In the genomic region with DNA sequence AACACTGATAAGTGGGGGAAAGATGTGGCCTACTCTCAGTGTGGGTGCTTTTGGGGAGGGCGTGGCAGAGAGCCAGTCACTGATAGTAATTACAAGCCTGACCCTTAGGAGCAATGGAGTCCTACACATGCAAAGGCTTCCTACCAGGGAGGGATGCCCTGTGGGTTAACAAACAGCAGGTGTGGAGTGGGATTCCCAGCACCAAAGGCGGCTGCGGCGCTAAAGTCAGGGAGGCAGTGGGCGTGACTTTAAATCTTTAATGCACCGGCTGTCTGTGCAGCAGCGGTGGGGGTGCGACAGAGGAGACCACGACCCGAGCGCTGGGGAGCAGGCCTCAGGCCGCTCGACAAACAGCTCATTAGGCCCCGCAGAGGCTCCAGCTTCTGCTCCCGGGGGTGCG, we compare ENCODE assay signal across 8 mouse cellular contexts. TPM values are rescaled to one million over a fixed set of nuclear protein-coding genes. Genes with fewer than 3 reads are reported as not detected.
DNase-seq lines count a peak whose midpoint lies in the region; ATAC-seq and TF ChIP-seq lines count a peak whose summit lies in the region.
"Not testable (repeated sequence)": the region's sequence is repeated elsewhere in the genome, so short reads cannot be mapped to it uniquely, and the experiment has no call there.

No protein-coding gene starts in this region.

- H3K27ac ChIP-seq in cortical plate, adult 2 months (ENCODE audit: insufficient read depth, low read length), result peak overlapping the region; percentile 29
- not testable (repeated sequence) for H3K27ac ChIP-seq in forebrain, embryonic 16.5 days (ENCODE audit: low read length); hindbrain, embryonic 11.5 days (ENCODE audit: low read depth, low read length); kidney, embryonic 14.5 days (ENCODE audit: low read depth, low read length); liver, embryonic 11.5 days (ENCODE audit: low read depth, low read length); midbrain, embryonic 13.5 days; stomach, embryonic 15.5 days

- not testable (repeated sequence) for TF ChIP-seq CTCF in E14TG2a.4 (conservative IDR thresholded peaks at IDR 0.05; ENCODE audit: low read length); cortical plate, adult 2 months (IDR thresholded peaks at IDR 0.05; ENCODE audit: extremely low read depth, insufficient read depth, low read length)

- TF ChIP-seq POLR2A in cortical plate, adult 2 months (IDR thresholded peaks at IDR 0.05; ENCODE audit: extremely low read depth, insufficient read depth, low read length), result not testable (repeated sequence)

- not testable (repeated sequence) for H3K9me3 ChIP-seq in E14TG2a.4 (ENCODE audit: low read length); forebrain, embryonic 16.5 days (ENCODE audit: control insufficient read depth, low read length); hindbrain, embryonic 11.5 days (ENCODE audit: control insufficient read depth, low read length); kidney, embryonic 14.5 days (ENCODE audit: control insufficient read depth, low read length); liver, embryonic 11.5 days (ENCODE audit: control insufficient read depth, low read length); midbrain, embryonic 13.5 days; stomach, embryonic 15.5 days

- not testable (repeated sequence) for H3K27me3 ChIP-seq in E14TG2a.4 (ENCODE audit: insufficient read depth, low read length); forebrain, embryonic 16.5 days (replicated peaks; ENCODE audit: control insufficient read depth, insufficient read depth, low read length); hindbrain, embryonic 11.5 days (ENCODE audit: control insufficient read depth, insufficient read depth, low read length); kidney, embryonic 14.5 days (ENCODE audit: control insufficient read depth, insufficient read depth, low read length); liver, embryonic 11.5 days (replicated peaks; ENCODE audit: control insufficient read depth, insufficient read depth, low read length); midbrain, embryonic 13.5 days; stomach, embryonic 15.5 days (replicated peaks)

- peaks cover 13% of the 10 kb centered on the region for H3K4me1 ChIP-seq in E14TG2a.4 (replicated peaks; ENCODE audit: low read depth, low read length)
- not testable (repeated sequence) for H3K4me1 ChIP-seq in cortical plate, adult 2 months (ENCODE audit: control insufficient read depth, insufficient read depth, low read length); forebrain, embryonic 16.5 days (replicated peaks; ENCODE audit: control insufficient read depth, insufficient read depth, low read length); hindbrain, embryonic 11.5 days (replicated peaks; ENCODE audit: control insufficient read depth, insufficient read depth, low read length); kidney, embryonic 14.5 days (ENCODE audit: control insufficient read depth, insufficient read depth, low read length); liver, embryonic 11.5 days (replicated peaks; ENCODE audit: control insufficient read depth, insufficient read depth, low read length); midbrain, embryonic 13.5 days (replicated peaks); stomach, embryonic 15.5 days

- H3K4me2 ChIP-seq in forebrain, embryonic 16.5 days (ENCODE audit: low read length), result peak overlapping the region; percentile 46
- 0 out of 2 replicates have a peak overlapping the region, but pooled peaks have one; percentile 18 for H3K4me2 ChIP-seq in hindbrain, embryonic 11.5 days (replicated peaks; ENCODE audit: low read depth, low read length)
- H3K4me2 ChIP-seq in kidney, embryonic 14.5 days (replicated peaks; ENCODE audit: low read depth, low read length), result peak overlapping the region; percentile 27
- H3K4me2 ChIP-seq in liver, embryonic 11.5 days, result peak overlapping the region; percentile 59
- H3K4me2 ChIP-seq in midbrain, embryonic 13.5 days (replicated peaks), result peak overlapping the region; percentile 50
- H3K4me2 ChIP-seq in stomach, embryonic 15.5 days, result peak overlapping the region; percentile 33; the same call in 1 of the 2 replicates

- ATAC-seq in forebrain, embryonic 16.5 days; hindbrain, embryonic 11.5 days (ENCODE audit: low FRiP score); kidney, embryonic 14.5 days (ENCODE audit: low FRiP score, low TSS enrichment); liver, embryonic 11.5 days (replicated peaks; ENCODE audit: low FRiP score); midbrain, embryonic 13.5 days; stomach, embryonic 15.5 days (ENCODE audit: insufficient read depth, low FRiP score, low read depth): not testable (repeated sequence)

- 0% methylated on average over 5 of the region's 16 CpGs for WGBS in forebrain, embryonic 16.5 days
- WGBS in hindbrain, embryonic 11.5 days, result 1% methylated on average over 5 of the region's 16 CpGs
- 8% methylated on average over 8 of the region's 16 CpGs for WGBS in kidney, embryonic 14.5 days
- 7% methylated on average over 8 of the region's 16 CpGs for WGBS in liver, embryonic 11.5 days
- WGBS in midbrain, embryonic 13.5 days, result 7% methylated on average over 7 of the region's 16 CpGs
- WGBS in stomach, embryonic 15.5 days, result 5% methylated on average over 11 of the region's 16 CpGs

- not testable (repeated sequence) for H3K36me3 ChIP-seq in E14TG2a.4 (ENCODE audit: insufficient read depth, low read length); forebrain, embryonic 16.5 days (ENCODE audit: control insufficient read depth, insufficient read depth); hindbrain, embryonic 11.5 days (ENCODE audit: control insufficient read depth, insufficient read depth, low read length); kidney, embryonic 14.5 days (ENCODE audit: control insufficient read depth, insufficient read depth, low read length); liver, embryonic 11.5 days (ENCODE audit: control insufficient read depth, insufficient read depth, low read length); midbrain, embryonic 13.5 days; stomach, embryonic 15.5 days

- peak overlapping the region; percentile 46; the same call in 1 of the 2 replicates for H3K4me3 ChIP-seq in E14TG2a.4 (replicated peaks; ENCODE audit: low read length)
- peak overlapping the region; percentile 48 for H3K4me3 ChIP-seq in cortical plate, adult 2 months (ENCODE audit: insufficient read depth, low read length)
- peak overlapping the region; percentile 31 for H3K4me3 ChIP-seq in forebrain, embryonic 16.5 days (replicated peaks; ENCODE audit: low read length)
- peak overlapping the region; percentile 13; the same call in 1 of the 2 replicates for H3K4me3 ChIP-seq in hindbrain, embryonic 11.5 days (ENCODE audit: low read depth, low read length)
- H3K4me3 ChIP-seq in kidney, embryonic 14.5 days (ENCODE audit: low read length), result peak overlapping the region; percentile 19; the same call in 1 of the 2 replicates
- peak overlapping the region; percentile 28; the same call in 1 of the 2 replicates for H3K4me3 ChIP-seq in liver, embryonic 11.5 days (ENCODE audit: low read depth, low read length)
- H3K4me3 ChIP-seq in midbrain, embryonic 13.5 days (replicated peaks), result peak overlapping the region; percentile 36
- peak overlapping the region; percentile 28; the same call in 1 of the 2 replicates for H3K4me3 ChIP-seq in stomach, embryonic 15.5 days (replicated peaks)

- H3K9ac ChIP-seq in forebrain, embryonic 16.5 days (replicated peaks; ENCODE audit: low read depth, low read length), result 0 out of 2 replicates have a peak overlapping the region, but pooled peaks have one; percentile 29
- not testable (repeated sequence) for H3K9ac ChIP-seq in hindbrain, embryonic 11.5 days (ENCODE audit: low read depth, low read length); kidney, embryonic 14.5 days (ENCODE audit: low read depth, low read length); liver, embryonic 11.5 days (ENCODE audit: low read depth, low read length); stomach, embryonic 15.5 days
- peak overlapping the region; percentile 46; the same call in 1 of the 2 replicates for H3K9ac ChIP-seq in midbrain, embryonic 13.5 days (replicated peaks)

- DNase-seq in hindbrain, embryonic 11.5 days (ENCODE audit: low spot score), result peak; percentile 21
- not testable (repeated sequence) for DNase-seq in liver, embryonic 11.5 days (ENCODE audit: low spot score)

RNA-seq across cellular contexts. Expression of a gene that starts 1.1 kb away (rescaled TPM):
- 697 and 730 TPM in 2 replicates for polyA plus RNA-seq in cortical plate, adult 2 months (2012; rRNA removed)
- polyA plus RNA-seq in forebrain, embryonic 16.5 days (2015; fragmentation: Nextera tagmentation; extraction: Ambion mirVana), result 199 and 219 TPM in 2 replicates
- 79.4 and 84.8 TPM in 2 replicates for polyA plus RNA-seq in hindbrain, embryonic 11.5 days (2014; fragmentation: Nextera tagmentation; extraction: Ambion mirVana)
- 36.5 and 42.3 TPM in 2 replicates for polyA plus RNA-seq in kidney, embryonic 14.5 days (2014; fragmentation: Nextera tagmentation; extraction: Ambion mirVana)
- 14.4 TPM in 2 replicates for polyA plus RNA-seq in liver, embryonic 11.5 days (2014; fragmentation: Nextera tagmentation; extraction: Ambion mirVana)
- 235 and 237 TPM in 2 replicates for polyA plus RNA-seq in midbrain, embryonic 13.5 days (2015; fragmentation: Nextera tagmentation; extraction: Ambion mirVana)
- polyA plus RNA-seq in stomach, embryonic 15.5 days (2015; fragmentation: Nextera tagmentation; extraction: Ambion mirVana), result 31.5 and 33.7 TPM in 2 replicates

RNA-seq across cellular contexts. Expression of a gene that starts 17.0 kb away (rescaled TPM):
- 80.7 and 83.9 TPM in 2 replicates for polyA plus RNA-seq in cortical plate, adult 2 months (2012; rRNA removed)
- polyA plus RNA-seq in forebrain, embryonic 16.5 days (2015; fragmentation: Nextera tagmentation; extraction: Ambion mirVana), result 48.0 and 55.8 TPM in 2 replicates
- 71.5 and 71.9 TPM in 2 replicates for polyA plus RNA-seq in hindbrain, embryonic 11.5 days (2014; fragmentation: Nextera tagmentation; extraction: Ambion mirVana)
- polyA plus RNA-seq in kidney, embryonic 14.5 days (2014; fragmentation: Nextera tagmentation; extraction: Ambion mirVana), result 80.8 and 92.2 TPM in 2 replicates
- polyA plus RNA-seq in liver, embryonic 11.5 days (2014; fragmentation: Nextera tagmentation; extraction: Ambion mirVana), result 87.5 and 90.5 TPM in 2 replicates
- 47.9 and 49.9 TPM in 2 replicates for polyA plus RNA-seq in midbrain, embryonic 13.5 days (2015; fragmentation: Nextera tagmentation; extraction: Ambion mirVana)
- polyA plus RNA-seq in stomach, embryonic 15.5 days (2015; fragmentation: Nextera tagmentation; extraction: Ambion mirVana), result 81.6 and 82.2 TPM in 2 replicates

RNA-seq across cellular contexts. Expression of a gene that starts 17.9 kb away (rescaled TPM):
- polyA plus RNA-seq in cortical plate, adult 2 months (2012; rRNA removed), result 269 and 276 TPM in 2 replicates
- polyA plus RNA-seq in forebrain, embryonic 16.5 days (2015; fragmentation: Nextera tagmentation; extraction: Ambion mirVana), result 21.2 and 30.2 TPM in 2 replicates
- 24.0 and 26.1 TPM in 2 replicates for polyA plus RNA-seq in hindbrain, embryonic 11.5 days (2014; fragmentation: Nextera tagmentation; extraction: Ambion mirVana)
- 35.0 and 42.1 TPM in 2 replicates for polyA plus RNA-seq in kidney, embryonic 14.5 days (2014; fragmentation: Nextera tagmentation; extraction: Ambion mirVana)
- 40.7 and 45.8 TPM in 2 replicates for polyA plus RNA-seq in liver, embryonic 11.5 days (2014; fragmentation: Nextera tagmentation; extraction: Ambion mirVana)
- polyA plus RNA-seq in midbrain, embryonic 13.5 days (2015; fragmentation: Nextera tagmentation; extraction: Ambion mirVana), result 29.7 and 30.0 TPM in 2 replicates
- 39.6 and 47.9 TPM in 2 replicates for polyA plus RNA-seq in stomach, embryonic 15.5 days (2015; fragmentation: Nextera tagmentation; extraction: Ambion mirVana)

RNA-seq across cellular contexts. Expression of a gene that starts 42.0 kb away (rescaled TPM):
- polyA plus RNA-seq in cortical plate, adult 2 months (2012; rRNA removed), result 0.34 and 0.46 TPM in 2 replicates
- polyA plus RNA-seq in forebrain, embryonic 16.5 days (2015; fragmentation: Nextera tagmentation; extraction: Ambion mirVana), result not detected in 2 replicates
- polyA plus RNA-seq in hindbrain, embryonic 11.5 days (2014; fragmentation: Nextera tagmentation; extraction: Ambion mirVana), result 0.68 and 0.93 TPM in 2 replicates
- polyA plus RNA-seq in kidney, embryonic 14.5 days (2014; fragmentation: Nextera tagmentation; extraction: Ambion mirVana), result 0.12 TPM in 1 of 2 replicates, not detected in the other
- polyA plus RNA-seq in liver, embryonic 11.5 days (2014; fragmentation: Nextera tagmentation; extraction: Ambion mirVana), result not detected in 2 replicates
- 0.26 and 0.32 TPM in 2 replicates for polyA plus RNA-seq in midbrain, embryonic 13.5 days (2015; fragmentation: Nextera tagmentation; extraction: Ambion mirVana)
- polyA plus RNA-seq in stomach, embryonic 15.5 days (2015; fragmentation: Nextera tagmentation; extraction: Ambion mirVana), result not detected in 2 replicates

RNA-seq across cellular contexts. Expression of a gene that starts 50.0 kb away (rescaled TPM):
- polyA plus RNA-seq in cortical plate, adult 2 months (2012; rRNA removed), result 205 TPM in 2 replicates
- polyA plus RNA-seq in forebrain, embryonic 16.5 days (2015; fragmentation: Nextera tagmentation; extraction: Ambion mirVana), result 304 and 315 TPM in 2 replicates
- polyA plus RNA-seq in hindbrain, embryonic 11.5 days (2014; fragmentation: Nextera tagmentation; extraction: Ambion mirVana), result 187 and 192 TPM in 2 replicates
- polyA plus RNA-seq in kidney, embryonic 14.5 days (2014; fragmentation: Nextera tagmentation; extraction: Ambion mirVana), result 107 and 114 TPM in 2 replicates
- 107 and 118 TPM in 2 replicates for polyA plus RNA-seq in liver, embryonic 11.5 days (2014; fragmentation: Nextera tagmentation; extraction: Ambion mirVana)
- polyA plus RNA-seq in midbrain, embryonic 13.5 days (2015; fragmentation: Nextera tagmentation; extraction: Ambion mirVana), result 270 and 278 TPM in 2 replicates
- 124 and 130 TPM in 2 replicates for polyA plus RNA-seq in stomach, embryonic 15.5 days (2015; fragmentation: Nextera tagmentation; extraction: Ambion mirVana)
